Mouse (Mus musculus) thymus, postnatal 4 days (tissue): ENCODE data around the gene Slc45a1.

ENCODE experiments used
- DNase-seq: peaks from one replicate; pipeline ENCODE4 v3.0.0; 2021

Gene Slc45a1

GRCm38 (mm10) chr4:150651390-150652277 is at the start of gene Slc45a1:
TSS of gene Slc45a1 (minus strand) at chr4:150652174.
- peak; percentile 41 for DNase-seq

- no peak for DNase-seq
Observed at GRCm38 (mm10) chr4:150700849-150701248, 48.9 kb upstream of the Slc45a1 start.

GRCm38 (mm10) chr4:150694434-150695108 is 42.6 kb upstream of the Slc45a1 start:
- no peak for DNase-seq

GRCm38 (mm10) chr4:150692861-150693403 is 41.0 kb upstream of the Slc45a1 start:
- DNase-seq, result peak; percentile 38

GRCm38 (mm10) chr4:150690759-150691158 is 38.8 kb upstream of the Slc45a1 start:
- peak; percentile 52 for DNase-seq

GRCm38 (mm10) chr4:150689553-150689952 is 37.6 kb upstream of the Slc45a1 start:
- no peak for DNase-seq

- no peak for DNase-seq
Observed at GRCm38 (mm10) chr4:150687126-150687753, 35.3 kb upstream of the Slc45a1 start.

- DNase-seq, result no peak
Observed at GRCm38 (mm10) chr4:150686538-150686937, 34.6 kb upstream of the Slc45a1 start.

GRCm38 (mm10) chr4:150685778-150686493 is 34.0 kb upstream of the Slc45a1 start:
- no peak for DNase-seq

GRCm38 (mm10) chr4:150685043-150685777 is 33.2 kb upstream of the Slc45a1 start:
- no peak for DNase-seq

GRCm38 (mm10) chr4:150680373-150680772 is 28.4 kb upstream of the Slc45a1 start:
- DNase-seq, result no peak

GRCm38 (mm10) chr4:150678789-150679188 is 26.8 kb upstream of the Slc45a1 start:
- no peak for DNase-seq

- DNase-seq, result no peak
Observed at GRCm38 (mm10) chr4:150677846-150678224, 25.9 kb upstream of the Slc45a1 start.

GRCm38 (mm10) chr4:150677126-150677845 is 25.3 kb upstream of the Slc45a1 start:
- DNase-seq, result no peak

GRCm38 (mm10) chr4:150676029-150676428 is 24.1 kb upstream of the Slc45a1 start:
- DNase-seq, result no peak

GRCm38 (mm10) chr4:150675274-150675673 is 23.3 kb upstream of the Slc45a1 start:
- DNase-seq, result no peak

- no peak for DNase-seq
Observed at GRCm38 (mm10) chr4:150665806-150666205, 13.8 kb upstream of the Slc45a1 start.

GRCm38 (mm10) chr4:150664726-150665125 is 12.8 kb upstream of the Slc45a1 start:
- DNase-seq, result no peak

- peak; percentile 75 for DNase-seq
Observed at GRCm38 (mm10) chr4:150663192-150663591, 11.2 kb upstream of the Slc45a1 start.

- no peak for DNase-seq
Observed at GRCm38 (mm10) chr4:150661886-150662285, 9.9 kb upstream of the Slc45a1 start.
